Mouse (Mus musculus) frontal cortex, postnatal 10 days (tissue): ENCODE measurements around the gene Phb2.

Experiments used
- DNase-seq, 2 experiments: peaks; one replicate each; pipeline ENCODE4 v3.0.0; 2022; ENCODE audit warnings: low spot score in 2 of 2, mixed read lengths in 1 of 2

Phb2 gene

DNA sequence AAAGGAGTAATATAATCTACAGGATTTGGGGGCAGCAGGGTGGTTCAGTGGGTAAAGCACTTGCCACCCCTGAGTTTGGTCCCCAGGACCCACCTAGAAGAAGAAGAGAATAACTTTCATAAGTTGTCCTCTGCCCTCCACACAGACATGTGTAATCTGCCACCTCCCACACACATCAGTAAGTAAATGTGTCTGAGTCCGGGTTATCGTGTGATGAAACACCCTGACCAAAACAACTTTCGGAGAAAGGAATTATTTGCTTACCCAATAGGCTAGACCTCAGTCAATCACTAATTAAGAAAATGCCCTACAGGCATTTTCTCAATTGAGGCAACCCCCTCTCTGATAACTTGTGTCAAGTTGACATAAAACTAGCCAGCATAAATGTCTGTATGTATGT lies 21.6 kb upstream of the Phb2 start:
- no peak for DNase-seq

DNA sequence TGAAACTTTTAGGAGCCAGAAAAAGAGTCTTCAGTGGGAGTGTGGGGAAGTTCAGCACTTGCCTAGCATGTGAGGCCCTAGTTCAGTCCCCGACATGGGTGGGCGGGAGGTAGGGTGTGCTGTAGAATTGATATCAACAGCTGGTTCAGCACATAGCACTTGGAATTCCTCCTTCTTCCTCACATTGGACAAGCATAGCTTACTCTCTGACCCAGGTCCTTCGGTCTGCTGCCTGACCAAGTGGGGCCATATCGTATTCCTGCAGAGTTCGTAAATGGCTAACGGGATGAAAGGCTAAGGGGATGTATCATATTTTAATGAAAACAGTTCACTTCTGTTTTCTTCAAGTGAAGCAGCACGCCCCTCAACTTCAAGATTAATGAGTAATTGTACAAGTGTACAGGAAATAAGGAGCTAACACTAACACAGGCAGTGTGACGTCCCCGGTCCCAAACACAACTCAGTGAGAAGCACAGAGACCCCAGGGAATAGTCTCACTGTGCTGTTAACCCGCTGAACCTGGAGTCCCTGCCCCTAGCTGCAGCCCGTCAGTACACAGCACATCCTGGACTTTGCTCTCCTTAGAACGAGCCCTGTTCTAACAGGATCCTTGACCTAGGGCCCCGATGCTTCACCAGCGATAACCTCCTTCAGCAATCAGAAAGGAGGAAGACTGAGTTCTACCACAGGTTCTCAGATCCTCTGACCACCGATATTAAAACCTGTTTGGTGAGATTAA lies 18.7 kb upstream of the Phb2 start:
- DNase-seq = no peak

DNA sequence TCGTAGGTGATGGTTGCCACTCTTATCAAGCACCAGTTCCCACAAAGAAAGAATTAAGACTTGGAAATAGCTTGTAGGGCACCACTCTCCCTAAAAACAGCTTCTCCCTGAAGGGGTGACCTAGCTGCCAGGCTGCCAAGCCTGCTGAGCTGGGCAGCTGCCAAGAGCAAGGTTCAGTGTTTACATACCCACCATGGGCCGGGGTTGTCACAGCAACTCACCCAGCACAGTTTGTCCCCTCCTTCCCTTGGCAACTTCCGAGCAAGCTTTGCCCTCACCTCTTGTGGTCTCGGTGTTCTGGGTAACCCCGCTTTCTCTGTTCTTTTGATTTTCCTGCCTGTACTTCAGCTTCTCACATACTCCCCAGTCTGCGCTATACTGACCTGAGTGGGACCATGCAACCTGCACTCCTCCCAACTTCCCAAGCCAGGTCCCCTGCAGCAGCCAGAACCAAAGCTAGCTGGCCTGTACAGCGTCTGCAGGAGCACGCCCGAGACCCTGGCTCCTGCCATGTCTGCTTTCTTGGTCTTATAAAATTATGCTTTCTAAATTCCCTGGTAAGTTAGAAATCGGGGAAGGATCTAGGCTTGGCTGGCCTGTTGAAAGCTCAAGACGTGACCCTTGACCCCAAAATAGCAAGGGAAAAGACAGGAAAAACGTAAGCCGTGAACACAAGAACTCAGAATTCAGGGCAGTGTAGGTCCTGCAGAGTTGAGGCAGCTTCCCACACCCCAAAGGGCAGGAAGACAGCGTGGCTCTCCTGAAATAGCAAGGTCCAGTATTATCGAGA lies 17.8 kb upstream of the Phb2 start:
- DNase-seq = peak; percentile 54 to 64

DNA sequence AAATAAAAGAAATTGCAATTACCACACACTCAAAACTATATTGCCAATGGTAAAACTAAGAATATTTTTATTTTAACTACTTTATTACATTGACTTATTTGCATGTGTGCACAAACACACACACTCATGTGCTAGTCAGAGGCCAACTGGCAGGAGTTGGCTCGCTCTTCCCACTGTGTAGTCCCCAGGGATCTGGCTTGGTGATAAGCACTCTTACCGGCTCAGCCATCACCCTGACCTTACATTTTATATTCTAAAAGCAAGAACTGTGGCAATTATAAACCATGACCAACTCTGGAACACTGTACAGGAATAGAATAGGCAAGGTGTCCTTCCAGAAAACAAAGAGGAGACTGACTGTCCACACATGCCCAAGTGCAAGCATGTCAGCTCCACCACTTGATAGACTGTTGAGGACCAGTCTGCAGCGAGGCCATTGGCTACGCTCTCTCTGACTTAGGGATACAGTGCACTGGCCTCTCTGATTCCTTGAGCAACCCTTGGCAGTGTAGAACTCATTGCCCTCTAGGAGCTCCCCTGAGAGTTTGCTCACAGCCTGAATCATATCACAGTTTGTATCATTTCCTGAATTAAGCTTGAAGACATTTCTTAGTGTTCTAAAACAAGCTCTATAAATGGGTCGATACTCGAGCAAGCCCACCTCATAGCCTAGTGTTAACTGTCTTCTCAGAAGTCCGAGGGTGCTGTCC lies 15.5 kb upstream of the Phb2 start:
- DNase-seq = no peak

DNA sequence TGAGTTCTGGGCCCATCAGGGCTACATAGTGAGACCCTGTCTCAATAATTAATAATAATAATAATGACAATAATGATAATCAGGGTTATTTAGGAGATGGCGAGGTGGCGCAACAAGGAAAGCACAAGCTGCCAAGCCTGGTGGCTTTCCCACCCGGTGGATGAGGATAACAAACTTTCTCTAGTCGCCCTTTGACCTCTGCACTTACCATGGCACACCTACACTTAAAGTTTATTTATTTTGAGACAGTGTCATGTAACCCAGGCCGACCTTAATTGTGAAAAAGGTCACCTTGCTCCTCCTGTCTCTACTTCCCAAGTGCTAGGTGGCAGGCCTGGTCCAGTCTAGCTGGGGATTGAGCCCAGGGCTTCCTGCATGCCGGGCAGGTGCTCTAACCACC lies 13.4 kb upstream of the Phb2 start:
- DNase-seq = no peak

DNA sequence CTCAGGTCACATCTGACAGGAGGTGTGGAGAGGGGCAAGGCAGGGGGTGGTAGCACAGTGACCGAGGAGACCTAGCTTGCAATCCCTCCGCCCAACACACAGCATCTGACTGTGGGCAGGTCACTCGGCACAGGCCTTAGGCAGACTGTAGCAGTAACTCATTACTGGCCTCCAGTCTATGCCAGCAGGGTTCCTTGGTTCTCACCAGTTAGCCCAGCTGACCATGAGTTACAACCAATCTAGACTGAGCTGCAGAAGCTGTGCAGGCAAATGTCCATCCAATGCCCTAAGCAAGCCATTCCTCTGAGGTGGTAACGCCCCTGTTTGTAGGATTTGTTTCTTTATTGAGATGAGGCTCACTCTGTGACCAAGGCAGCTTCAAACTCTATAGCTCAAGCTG lies 12.8 kb upstream of the Phb2 start:
- DNase-seq = no peak

DNA sequence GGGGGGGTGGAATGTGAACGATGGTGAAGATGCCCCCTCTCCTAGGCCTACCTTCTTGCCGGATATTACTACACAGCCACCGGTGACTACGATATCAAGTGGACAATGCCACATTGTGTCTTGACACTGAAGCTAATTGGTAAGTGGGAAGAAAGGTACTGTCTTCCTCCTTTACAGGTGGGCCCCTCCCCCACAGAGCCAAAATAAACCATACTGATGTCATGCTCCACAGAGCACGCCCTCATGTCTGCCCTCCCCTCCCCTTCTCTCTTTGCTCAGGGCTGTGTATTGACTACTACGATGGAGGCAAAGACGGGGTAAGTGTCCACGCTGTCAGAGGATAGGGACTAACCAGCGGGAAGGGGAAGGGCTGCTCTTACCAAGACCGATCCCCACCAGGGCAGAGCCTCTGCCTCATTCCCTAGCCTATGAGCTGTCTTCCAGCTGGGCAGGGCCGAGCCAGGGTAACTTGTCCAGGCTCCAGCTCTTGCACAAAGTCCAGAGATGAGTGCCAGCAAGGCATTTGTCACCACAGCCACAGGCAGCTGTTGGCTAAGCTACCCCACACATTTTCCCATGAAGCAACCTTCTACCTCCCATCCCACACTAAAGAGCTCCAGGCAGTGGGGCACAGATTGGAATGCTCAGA lies 12.1 kb upstream of the Phb2 start:
- DNase-seq = peak in 1 of 2 experiments; percentile 51

DNA sequence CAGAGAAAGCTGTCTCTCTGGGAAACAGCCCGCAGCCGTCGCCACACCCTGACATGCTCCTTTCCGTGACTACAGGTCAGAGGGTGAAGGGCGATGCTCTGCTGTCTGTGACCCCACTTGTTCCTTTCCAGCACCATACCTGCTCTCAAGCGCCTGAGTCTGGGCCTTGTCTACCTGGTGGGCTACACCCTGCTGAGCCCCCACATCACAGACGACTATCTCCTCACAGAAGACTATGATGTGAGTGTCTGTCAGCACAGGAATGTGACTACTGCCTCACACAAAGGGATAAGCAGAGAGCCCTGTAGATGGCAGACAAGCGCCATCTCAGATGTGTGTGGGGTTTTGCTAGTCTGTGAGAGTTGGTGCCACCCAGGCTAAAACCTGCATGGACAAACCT lies 10.8 kb upstream of the Phb2 start:
- DNase-seq = no peak

DNA sequence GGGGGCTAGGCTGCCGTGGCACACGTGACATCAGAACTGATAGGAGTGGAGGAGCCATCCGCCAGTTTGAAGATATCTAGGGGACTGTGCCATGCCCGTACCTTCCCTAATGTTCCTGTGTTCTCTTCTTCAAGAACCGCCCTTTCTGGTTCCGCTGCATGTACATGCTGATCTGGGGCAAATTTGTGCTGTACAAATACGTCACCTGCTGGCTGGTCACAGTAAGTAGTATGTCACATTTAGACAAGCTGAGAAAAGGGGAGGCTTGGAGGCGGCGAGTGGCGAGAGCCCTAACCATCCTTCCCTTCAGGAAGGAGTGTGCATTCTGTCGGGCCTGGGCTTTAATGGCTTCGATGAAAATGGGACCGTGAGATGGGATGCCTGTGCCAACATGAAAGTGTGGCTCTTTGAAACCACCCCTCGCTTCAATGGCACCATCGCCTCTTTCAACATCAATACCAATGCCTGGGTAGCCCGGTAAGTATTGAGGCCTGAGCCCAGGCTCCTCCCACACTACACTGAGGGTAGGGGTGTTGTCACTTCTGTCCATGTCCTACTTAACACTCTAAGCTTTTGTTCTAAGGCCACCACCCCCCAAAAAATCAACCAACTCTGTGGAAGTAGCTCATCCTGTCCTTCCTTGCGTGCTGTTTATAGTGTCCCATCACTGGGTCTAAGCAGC lies 9.9 kb upstream of the Phb2 start:
- DNase-seq = no peak

DNA sequence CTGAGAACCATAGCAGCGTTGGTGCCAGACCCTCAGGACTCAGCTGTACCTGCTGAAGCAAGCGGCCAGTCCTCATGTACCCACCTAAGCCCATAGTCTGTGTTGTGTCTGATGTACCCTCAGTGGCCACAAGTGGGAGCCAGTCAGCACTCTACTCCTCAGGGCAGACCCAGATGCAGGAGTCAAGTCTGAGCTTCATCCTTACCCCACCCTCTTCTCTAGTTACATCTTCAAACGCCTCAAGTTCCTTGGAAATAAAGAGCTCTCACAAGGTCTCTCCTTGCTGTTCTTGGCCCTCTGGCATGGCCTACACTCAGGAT lies 9.4 kb upstream of the Phb2 start:
- DNase-seq = peak in 1 of 2 experiments; percentile 66

DNA sequence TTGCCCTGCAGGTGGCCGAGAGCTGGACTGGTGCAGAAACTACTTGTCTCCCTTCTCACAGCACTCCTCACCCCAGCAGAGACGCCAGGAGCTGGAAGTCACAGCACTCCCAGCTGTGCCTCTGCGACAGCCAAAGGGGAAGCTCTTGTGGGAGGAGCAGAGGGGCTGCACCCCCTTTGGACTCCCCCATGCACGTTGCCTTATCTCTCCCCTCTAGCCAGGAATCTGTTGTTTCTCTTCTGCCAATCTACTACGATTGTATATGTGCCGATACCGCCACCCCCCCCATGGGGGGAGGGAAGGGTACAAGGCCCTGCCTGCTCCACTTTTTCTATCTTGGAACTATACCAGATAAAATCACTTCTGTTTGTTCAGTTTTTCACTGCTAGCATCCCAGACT lies 8.3 kb upstream of the Phb2 start:
- no peak for DNase-seq

DNA sequence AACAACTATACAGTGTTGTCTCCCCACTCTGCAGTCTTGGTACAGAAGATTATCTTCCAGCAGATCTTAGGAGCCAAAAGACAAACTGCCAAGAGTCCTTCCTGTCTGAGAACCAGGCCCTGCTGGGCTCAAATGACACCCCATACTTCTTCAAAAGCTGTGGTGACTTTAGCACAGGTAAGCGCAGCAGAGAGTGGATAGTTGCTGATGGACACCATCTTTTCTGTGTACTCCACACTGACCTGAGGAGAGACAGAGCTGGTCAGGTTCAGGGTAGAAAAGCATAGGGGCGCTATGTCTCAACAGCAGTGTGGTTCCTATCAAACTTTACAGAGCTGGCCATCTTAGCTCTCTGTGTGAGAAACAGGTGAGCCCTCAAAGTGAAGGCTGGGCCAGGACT lies 7.7 kb upstream of the Phb2 start:
- no peak for DNase-seq

DNA sequence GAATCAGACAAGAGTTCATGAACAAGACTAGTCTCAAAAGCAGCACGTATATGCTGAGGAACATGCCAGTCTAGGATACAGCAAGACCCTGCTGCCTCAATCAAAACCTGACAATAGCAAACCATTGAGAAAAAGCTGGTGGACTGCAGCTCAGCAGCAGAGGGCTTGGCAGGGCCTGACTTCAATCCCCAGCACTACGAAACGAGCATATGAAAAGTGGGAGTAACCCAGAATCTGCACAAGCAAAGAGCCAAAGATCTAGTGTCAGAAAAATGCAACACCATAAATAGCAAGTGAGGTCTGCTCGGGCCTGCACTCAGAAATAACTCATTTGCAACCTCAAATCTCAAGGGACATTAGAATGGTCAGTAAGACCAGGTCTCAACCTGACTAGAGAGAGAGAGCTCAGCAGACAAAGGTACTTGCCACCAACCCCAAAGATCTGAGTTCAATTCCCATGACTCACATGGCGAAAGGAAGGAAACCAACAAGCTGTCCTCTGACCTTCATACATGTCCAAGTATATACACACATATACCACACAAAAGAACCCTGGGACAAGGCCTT lies 6.0 kb upstream of the Phb2 start:
- no peak for DNase-seq

DNA sequence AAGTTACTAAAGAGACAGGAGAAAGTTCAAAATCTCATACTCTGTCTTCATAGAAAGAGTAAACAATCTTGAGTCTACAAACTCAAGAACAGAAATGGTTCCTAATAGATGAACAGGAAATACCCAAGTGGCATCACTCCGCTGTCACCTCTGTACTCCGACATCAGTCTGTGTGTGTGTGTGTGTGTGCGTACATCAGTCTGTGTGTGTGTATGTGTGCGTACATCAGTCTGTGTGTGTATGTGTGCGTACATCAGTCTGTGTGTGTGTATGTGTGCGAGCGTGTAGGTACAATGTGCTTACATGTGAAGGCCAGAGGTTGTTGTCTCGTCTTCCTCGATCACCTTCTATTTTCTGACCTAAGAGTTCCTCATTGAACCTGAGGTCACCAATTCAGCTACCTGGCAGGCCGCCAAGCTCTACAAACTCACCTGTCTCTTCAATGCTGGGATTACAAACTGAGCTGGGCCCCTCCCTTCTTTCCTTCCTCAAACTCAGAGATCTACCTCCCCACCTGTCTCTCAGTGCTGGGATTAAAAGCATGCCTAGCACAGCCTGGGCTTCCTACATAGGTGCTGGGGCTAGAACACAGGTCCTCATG lies 3.7 kb upstream of the Phb2 start:
- DNase-seq = no peak

DNA sequence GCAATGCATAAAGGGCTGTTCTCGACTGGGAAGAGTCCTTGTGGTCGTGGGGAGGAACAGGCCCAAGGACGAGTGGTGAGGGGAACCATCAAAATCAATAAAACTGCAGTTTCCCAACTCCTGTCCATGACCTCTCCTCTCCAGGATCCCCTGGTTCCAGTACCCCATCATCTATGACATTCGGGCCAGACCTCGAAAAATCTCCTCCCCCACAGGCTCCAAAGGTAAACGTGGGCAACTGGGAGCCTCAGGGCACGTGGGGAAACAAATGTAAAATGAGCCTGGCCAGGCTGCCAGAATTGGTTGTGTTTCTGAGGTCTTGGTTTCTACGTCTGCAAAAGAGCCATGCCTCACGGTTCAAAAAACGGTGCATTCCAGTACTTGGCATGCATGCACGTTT lies 782 bp downstream of the Phb2 start:
- no peak for DNase-seq

DNA sequence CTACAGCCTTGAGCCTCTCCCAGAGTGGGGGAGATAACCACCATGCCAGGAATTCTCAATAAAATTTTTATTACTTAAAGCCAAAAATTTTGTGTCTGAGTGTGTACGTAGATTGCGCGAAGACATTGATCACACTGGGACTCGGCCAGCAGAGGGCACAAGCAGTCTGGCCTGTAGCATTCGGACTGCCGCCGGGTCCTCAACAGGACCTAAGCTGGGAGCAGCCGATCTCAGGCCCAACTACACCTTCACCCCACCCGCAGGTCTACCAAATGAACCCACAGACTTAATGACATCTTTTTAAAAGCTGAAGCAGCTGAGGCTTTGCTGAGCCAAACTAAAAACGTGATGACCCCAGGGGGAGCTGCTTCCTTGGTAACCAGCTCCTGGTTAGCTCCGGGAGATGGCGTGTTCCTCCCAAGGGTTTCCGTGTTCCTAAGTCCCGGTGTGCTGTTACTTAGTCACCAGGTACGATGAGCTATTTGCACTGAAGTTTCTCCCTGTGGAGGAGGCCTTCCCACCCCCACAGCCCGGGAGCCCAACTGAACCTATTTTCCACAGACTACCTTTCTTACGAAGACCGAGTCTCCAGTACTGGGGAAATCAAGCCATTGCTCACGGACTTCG lies 4.8 kb downstream of the Phb2 start:
- no peak for DNase-seq

DNA sequence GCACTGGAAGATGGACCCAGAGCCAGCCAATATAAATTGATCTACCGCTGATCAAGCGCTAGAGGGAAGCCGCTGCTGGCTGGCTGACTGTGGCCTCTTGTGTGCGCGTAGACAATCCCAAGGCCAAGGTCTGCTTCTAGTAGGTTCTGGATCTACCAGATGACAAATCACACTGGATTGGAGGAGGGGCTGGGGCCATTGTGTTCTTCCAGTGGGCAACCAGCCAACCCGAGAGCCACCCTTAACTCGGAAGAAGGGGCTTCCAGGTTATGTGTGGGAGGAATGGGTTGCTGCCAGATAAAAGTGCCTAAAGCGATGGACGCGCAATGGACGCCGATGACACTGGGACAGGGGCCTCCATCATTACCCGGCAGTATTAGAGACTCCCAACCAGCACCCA lies 5.8 kb downstream of the Phb2 start:
- DNase-seq = no peak

DNA sequence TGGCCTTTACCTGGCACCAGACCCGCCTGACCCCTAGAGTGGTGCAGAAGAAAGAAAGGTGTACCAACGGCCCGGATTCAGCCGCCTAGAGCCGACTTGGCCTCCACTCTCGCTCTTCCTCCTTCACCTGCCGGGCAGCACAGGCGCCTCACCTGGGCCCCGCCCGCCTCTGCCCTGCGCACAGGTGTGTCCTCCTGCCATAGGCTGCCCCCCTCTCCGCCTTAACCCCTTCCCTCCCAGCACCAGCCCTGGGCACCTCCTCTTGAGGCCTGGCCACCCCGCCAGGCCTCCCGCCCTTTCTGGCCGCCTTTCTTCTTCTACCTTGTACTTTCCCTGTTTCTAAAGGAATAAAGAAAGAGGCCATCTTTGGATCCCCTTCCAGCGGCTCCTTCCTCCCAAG lies 6.6 kb downstream of the Phb2 start:
- DNase-seq = no peak

DNA sequence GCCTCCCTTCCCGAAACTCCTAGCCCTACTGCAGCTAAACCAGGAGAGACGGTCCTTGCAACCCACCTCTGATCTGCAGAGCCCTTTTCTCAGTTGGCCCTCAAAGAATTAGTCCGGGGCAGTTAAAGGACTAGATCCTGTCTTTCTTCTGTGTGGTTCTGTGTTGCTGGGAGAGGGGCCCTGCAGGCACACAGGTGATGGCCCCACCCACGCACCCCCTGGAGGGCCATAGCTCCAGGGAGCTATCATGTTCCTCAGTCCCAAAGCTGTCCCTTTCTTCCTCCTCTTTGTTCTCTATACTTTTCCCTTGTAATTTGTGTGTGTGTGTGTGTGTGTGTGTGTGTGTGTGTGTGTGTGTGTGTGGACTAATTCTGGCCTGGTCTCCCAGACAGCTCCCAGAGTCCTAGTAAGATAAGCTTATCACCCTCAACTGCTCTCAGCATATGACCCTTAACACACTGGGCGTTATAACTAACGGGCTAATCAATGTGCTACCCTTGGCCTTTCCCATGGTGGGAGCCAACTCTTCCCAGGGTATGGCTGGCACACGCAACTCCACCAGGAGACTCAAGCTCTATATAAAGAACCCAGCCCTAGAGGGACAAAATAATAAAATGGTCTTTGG lies 7.3 kb downstream of the Phb2 start:
- DNase-seq = no peak

DNA sequence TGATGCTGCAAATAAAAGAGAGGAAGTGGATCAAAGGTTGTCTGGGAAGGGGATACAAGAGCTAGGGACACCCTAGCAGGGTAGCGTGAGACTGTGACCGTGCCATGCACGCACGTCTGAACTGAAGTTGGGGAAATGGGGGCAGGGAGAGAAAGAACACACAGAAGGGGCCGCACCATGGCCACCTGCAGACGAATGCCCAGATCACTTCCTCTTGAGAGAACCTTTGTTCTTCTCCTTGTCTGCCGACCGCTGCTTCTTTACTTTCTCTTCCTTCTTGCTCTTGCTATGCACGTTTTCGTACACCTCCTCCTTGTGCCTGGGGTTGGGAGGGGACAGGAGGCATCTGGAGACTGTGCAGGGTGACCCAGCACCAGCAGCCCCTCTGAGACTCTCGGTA lies 8.8 kb downstream of the Phb2 start:
- DNase-seq = no peak
